Mouse (Mus musculus): ENCODE measurements at regions not wholly inside any gene's neighbourhood (a gene's known extent, or its start where the extent isn't known, plus 50 kb on each side); places are given as distances from the start of the nearest gene placed in this dataset.

DNA sequence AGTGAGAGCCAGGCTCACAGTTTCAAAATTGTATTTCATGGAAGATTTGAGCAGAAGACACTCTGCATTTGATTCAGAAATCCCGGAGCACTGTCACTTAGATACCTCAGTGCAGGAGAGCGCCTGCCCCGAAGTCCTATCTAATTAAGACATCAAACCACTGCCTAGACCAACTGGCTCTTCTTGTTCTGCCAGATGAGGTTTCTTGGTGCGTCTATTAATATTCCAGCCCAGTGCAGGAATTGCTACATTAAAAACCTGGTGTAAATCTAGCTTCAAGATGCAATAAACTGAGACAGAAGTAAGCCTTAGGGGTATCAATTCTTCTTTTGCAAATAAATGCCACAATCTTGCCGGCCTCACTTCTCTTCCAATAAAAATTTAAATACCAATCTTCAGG, 86.3 kb downstream of the Sox4 start:
- Histone ChIP-seq H3K4me3 (ENCODE audit: low read depth, low read length) (no peak overlapping the region), H3K9ac (ENCODE audit: low read length) (no peak overlapping the region), H3K27ac (replicated peaks) (no peak overlapping the region; the same call in 1 of the 2 replicates), H3K27me3 (ENCODE audit: control insufficient read depth, insufficient read depth, low read length) (no peaks in the 10 kb centered on the region), H3K9me3 (ENCODE audit: control insufficient read depth, low read length) (no peaks in the 10 kb centered on the region), H3K36me3 (ENCODE audit: control insufficient read depth, insufficient read depth, low read length) (no peaks in the 10 kb centered on the region), H3K4me1 (replicated peaks; ENCODE audit: control insufficient read depth, insufficient read depth) (0 out of 2 replicates have a peak, but pooled peaks cover 2% of the 10 kb centered on the region), H3K4me2 (replicated peaks; ENCODE audit: low read depth) (no peak overlapping the region)
- DNase-seq (ENCODE audit: low spot score) = no peak
- ATAC-seq (ENCODE audit: low FRiP score, low TSS enrichment) = no peak
- WGBS = 65% methylated on average over 5 of the region's 5 CpGs
- TF ChIP-seq CTCF (IDR thresholded peaks at IDR 0.05; ENCODE audit: low read depth) (no peak), EP300 (optimal IDR thresholded peaks at IDR 0.05) (no peak)

DNA sequence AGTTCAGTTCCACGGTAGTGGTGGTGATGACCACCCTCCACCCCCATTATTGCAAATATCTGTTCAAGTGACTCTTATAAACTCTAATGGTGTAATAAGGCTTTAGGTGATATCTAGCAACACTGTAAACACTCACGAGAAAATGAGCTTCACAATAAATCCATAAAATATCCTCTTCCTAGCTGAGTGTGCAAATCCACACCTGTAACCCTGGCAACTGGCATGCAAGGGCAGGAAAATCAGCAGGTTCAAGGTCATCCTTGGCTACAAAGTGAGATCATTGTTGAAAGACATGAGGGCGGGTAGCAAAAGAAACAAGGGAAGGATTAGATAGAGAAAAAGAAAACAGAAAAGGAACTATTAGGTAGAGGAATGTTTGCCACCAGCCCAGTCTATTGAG, 86.8 kb downstream of the Sox4 start:
- Histone ChIP-seq H3K9ac (ENCODE audit: low read length) (no peak overlapping the region), H3K36me3 (ENCODE audit: control insufficient read depth, insufficient read depth, low read length) (no peaks in the 10 kb centered on the region), H3K27me3 (ENCODE audit: control insufficient read depth, insufficient read depth, low read length) (no peaks in the 10 kb centered on the region), H3K4me1 (replicated peaks; ENCODE audit: control insufficient read depth, insufficient read depth) (0 out of 2 replicates have a peak, but pooled peaks cover 2% of the 10 kb centered on the region), H3K9me3 (ENCODE audit: control insufficient read depth, low read length) (no peaks in the 10 kb centered on the region), H3K4me3 (ENCODE audit: low read depth, low read length) (no peak overlapping the region), H3K27ac (replicated peaks) (no peak overlapping the region), H3K4me2 (replicated peaks; ENCODE audit: low read depth) (no peak overlapping the region)
- ATAC-seq (ENCODE audit: low FRiP score, low TSS enrichment) (no peak), DNase-seq (ENCODE audit: low spot score) (no peak)
- WGBS = 57% methylated on average over 3 of the region's 3 CpGs
- no peak for TF ChIP-seq CTCF (IDR thresholded peaks at IDR 0.05; ENCODE audit: low read depth)
- no peak for TF ChIP-seq EP300 (optimal IDR thresholded peaks at IDR 0.05)

DNA sequence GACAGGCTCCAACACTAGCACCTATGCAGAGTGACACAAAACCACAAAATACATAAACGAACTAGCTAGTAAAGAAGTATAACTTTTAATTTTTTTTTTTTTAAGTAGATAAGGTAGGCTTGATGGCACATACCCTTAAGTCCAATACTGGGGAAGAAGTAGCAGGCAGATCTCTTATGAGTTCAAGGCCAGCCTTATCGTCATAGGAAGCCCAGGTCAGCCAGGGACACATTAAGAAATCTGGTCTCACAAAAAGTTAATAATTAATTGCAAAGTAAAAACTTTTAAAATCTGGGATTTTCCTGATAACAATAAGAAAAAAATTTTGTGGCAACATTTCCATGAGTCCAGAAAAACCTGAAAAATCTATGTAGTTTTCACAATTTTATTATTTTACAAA, 92.9 kb downstream of the Sox4 start:
- DNase-seq (ENCODE audit: low spot score) = no peak
- H3K4me2 ChIP-seq (replicated peaks; ENCODE audit: low read depth) = no peak overlapping the region
- no peak overlapping the region for H3K27ac ChIP-seq (replicated peaks)
- H3K4me1 ChIP-seq (replicated peaks; ENCODE audit: control insufficient read depth, insufficient read depth) = no peaks in the 10 kb centered on the region
- H3K27me3 ChIP-seq (ENCODE audit: control insufficient read depth, insufficient read depth, low read length) = no peaks in the 10 kb centered on the region
- H3K36me3 ChIP-seq (ENCODE audit: control insufficient read depth, insufficient read depth, low read length) = no peaks in the 10 kb centered on the region
- WGBS = 89% methylated on average over 2 of the region's 2 CpGs
- no peak for TF ChIP-seq EP300 (optimal IDR thresholded peaks at IDR 0.05)
- TF ChIP-seq CTCF (IDR thresholded peaks at IDR 0.05; ENCODE audit: low read depth) = no peak
- no peak overlapping the region for H3K9ac ChIP-seq (ENCODE audit: low read length)
- no peak for ATAC-seq (ENCODE audit: low FRiP score, low TSS enrichment)
- no peak overlapping the region for H3K4me3 ChIP-seq (ENCODE audit: low read depth, low read length)
- H3K9me3 ChIP-seq (ENCODE audit: control insufficient read depth, low read length) = no peaks in the 10 kb centered on the region

DNA sequence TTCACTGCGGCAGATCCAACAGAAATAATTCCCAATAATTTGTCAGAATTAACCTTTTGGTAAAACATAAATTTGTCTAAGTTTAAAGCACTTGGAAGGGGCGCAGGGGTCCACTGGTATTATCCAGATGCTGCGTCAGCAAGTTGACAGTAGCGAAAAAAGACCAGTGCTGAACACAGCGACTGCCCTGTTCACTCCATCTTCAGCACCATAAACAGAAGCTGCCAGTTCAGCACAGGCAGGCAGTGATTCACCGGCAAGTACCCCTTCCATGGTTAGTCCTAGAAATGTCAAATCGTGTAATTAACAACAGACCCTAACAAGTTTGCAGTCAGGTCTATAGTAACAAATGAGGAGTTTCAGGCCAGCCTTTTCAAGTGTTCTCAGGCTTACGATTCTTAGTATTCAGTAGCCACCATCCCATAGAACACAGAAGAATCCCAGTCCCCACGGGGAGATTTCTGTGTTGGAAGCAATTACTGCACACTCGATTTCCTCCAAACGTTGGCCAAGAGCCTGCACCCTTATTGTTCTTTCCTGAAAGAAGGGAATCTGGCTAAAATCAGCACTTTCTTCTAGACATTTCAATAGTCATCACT, 93.6 kb downstream of the Sox4 start:
- Histone ChIP-seq H3K27me3 (ENCODE audit: control insufficient read depth, insufficient read depth, low read length) (no peaks in the 10 kb centered on the region), H3K36me3 (ENCODE audit: control insufficient read depth, insufficient read depth, low read length) (no peaks in the 10 kb centered on the region), H3K9ac (ENCODE audit: low read length) (no peak overlapping the region)

DNA sequence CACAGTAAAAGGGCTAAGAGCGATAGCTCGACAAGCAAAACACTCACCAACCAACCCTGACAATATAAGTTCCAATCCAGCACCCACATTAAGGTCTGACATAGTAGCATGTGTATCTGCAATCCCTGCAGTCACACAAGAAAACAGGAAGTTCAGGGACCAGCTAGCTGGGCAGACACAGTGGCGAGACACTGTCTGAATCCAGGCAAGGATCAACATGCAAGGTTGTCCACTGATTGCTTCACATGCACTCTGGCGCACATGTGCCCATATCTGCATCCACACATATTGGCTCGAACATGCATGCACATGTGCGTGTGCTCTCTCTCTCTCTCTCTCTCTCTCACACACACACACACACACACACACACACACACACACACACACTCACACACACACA, 95.5 kb downstream of the Sox4 start:
- H3K9me3 ChIP-seq (ENCODE audit: control insufficient read depth, low read length) = no peaks in the 10 kb centered on the region
- H3K27ac ChIP-seq (replicated peaks) = no peak overlapping the region
- H3K36me3 ChIP-seq (ENCODE audit: control insufficient read depth, insufficient read depth, low read length) = no peaks in the 10 kb centered on the region
- H3K9ac ChIP-seq (ENCODE audit: low read length) = no peak overlapping the region
- H3K27me3 ChIP-seq (ENCODE audit: control insufficient read depth, insufficient read depth, low read length) = no peaks in the 10 kb centered on the region
- no peak overlapping the region for H3K4me2 ChIP-seq (replicated peaks; ENCODE audit: low read depth)
- no peak overlapping the region for H3K4me3 ChIP-seq (ENCODE audit: low read depth, low read length)
- 85% methylated on average over 6 of the region's 6 CpGs for WGBS
- no peaks in the 10 kb centered on the region for H3K4me1 ChIP-seq (replicated peaks; ENCODE audit: control insufficient read depth, insufficient read depth)
- no peak for TF ChIP-seq CTCF (IDR thresholded peaks at IDR 0.05; ENCODE audit: low read depth)
- TF ChIP-seq EP300 (optimal IDR thresholded peaks at IDR 0.05) = no peak
- ATAC-seq (ENCODE audit: low FRiP score, low TSS enrichment) = no peak
- no peak for DNase-seq (ENCODE audit: low spot score)

More for the DNA sequence above, 93.6 kb downstream of the Sox4 start:
- Histone ChIP-seq H3K9me3 (ENCODE audit: control insufficient read depth, low read length) (no peaks in the 10 kb centered on the region), H3K4me2 (replicated peaks; ENCODE audit: low read depth) (no peak overlapping the region), H3K4me3 (ENCODE audit: low read depth, low read length) (no peak overlapping the region), H3K27ac (replicated peaks) (no peak overlapping the region), H3K4me1 (replicated peaks; ENCODE audit: control insufficient read depth, insufficient read depth) (no peaks in the 10 kb centered on the region)
- DNase-seq (ENCODE audit: low spot score) = no peak
- 58% methylated on average over 11 of the region's 11 CpGs for WGBS
- no peak for TF ChIP-seq CTCF (IDR thresholded peaks at IDR 0.05; ENCODE audit: low read depth)
- no peak for TF ChIP-seq EP300 (optimal IDR thresholded peaks at IDR 0.05)
- no peak for ATAC-seq (ENCODE audit: low FRiP score, low TSS enrichment)

DNA sequence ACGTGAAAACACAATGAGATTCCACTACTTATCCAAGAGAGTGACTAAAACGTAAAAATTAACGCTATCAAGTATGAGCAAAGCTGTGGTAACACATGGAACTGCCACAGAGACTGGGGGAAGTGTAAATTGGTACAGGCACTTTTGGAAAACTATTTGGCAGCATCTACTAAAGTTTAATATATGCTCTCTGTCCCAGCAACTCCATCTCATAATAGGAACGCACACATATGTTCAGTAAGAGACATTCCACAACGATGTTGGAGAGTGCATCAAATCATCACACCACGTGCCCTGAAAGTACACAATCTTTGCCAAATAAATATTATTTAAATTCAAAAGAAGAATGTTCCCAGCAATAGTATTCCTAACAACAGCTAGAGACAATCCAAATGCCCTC, 96.3 kb downstream of the Sox4 start:
- no peak for ATAC-seq (ENCODE audit: low FRiP score, low TSS enrichment)
- Histone ChIP-seq H3K27ac (replicated peaks) (no peak overlapping the region), H3K4me1 (replicated peaks; ENCODE audit: control insufficient read depth, insufficient read depth) (no peaks in the 10 kb centered on the region), H3K4me2 (replicated peaks; ENCODE audit: low read depth) (no peak overlapping the region), H3K4me3 (ENCODE audit: low read depth, low read length) (no peak overlapping the region), H3K9ac (ENCODE audit: low read length) (no peak overlapping the region), H3K27me3 (ENCODE audit: control insufficient read depth, insufficient read depth, low read length) (no peaks in the 10 kb centered on the region), H3K36me3 (ENCODE audit: control insufficient read depth, insufficient read depth, low read length) (no peaks in the 10 kb centered on the region), H3K9me3 (ENCODE audit: control insufficient read depth, low read length) (no peaks in the 10 kb centered on the region)
- 80% methylated on average over 6 of the region's 6 CpGs for WGBS
- DNase-seq (ENCODE audit: low spot score) = no peak
- TF ChIP-seq EP300 (optimal IDR thresholded peaks at IDR 0.05) (no peak), CTCF (IDR thresholded peaks at IDR 0.05; ENCODE audit: low read depth) (no peak)
